Mouse (Mus musculus): Measurements from ENCODE around the gene Megf11.

The Megf11 gene

DNA sequence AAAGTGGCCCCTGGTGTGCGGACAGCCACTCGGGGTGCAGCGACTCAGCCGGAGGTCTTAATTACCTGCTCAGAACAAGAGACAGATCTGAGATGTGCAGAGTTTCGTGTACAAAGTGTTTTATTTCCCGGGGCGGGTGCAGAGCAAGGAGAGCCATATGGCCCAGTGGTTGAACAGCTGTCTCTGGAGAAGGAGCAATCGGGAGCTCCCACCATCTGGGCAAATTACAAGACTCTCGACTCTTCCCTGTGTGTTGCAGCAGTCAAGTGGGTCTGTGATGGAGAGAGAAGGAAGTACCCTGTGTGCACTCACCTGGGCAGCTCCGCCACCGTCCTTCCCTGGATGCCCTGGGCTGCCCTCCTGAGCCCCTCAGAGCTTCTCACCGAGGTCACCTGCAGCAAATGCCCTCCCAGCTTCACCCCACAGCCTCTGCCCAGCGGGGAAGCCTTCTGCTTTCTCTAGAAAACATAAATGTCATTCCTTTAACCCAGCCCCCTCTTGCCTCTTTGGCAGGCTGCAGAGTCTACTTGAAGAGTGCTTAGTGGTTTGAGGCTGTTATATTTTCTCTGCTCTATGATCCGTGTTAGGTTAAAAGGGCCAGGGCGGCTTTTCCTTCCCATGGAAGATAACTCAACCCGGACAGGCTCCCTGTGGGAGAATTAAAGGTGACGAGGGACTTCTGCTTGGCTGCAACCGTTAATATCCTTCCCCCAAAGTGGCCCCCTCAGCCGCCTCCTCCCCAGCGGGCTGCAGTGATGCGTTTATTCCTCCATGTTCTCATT, 138.0 kb downstream of the Megf11 start:
- no peak for DNase-seq

DNA sequence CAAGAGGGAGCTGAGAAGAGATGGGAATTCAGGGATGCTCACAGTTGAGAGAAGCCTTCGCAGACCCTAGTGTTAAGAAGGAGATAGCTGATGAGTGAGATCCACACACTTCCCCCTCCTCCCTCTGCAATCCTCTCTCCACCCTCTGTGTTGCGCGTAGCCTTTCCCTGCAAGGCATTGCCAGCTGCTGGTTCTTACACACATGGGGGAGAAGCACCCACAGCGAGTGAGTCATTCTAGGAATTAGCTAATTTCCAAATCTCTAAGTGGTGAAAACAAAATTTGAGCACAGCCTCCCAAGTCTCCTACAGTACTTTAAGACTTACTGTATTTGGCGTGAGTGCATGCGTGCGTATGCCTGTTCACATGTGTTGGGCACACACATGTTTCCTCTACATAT, 142.6 kb downstream of the Megf11 start:
- DNase-seq, result no peak

DNA sequence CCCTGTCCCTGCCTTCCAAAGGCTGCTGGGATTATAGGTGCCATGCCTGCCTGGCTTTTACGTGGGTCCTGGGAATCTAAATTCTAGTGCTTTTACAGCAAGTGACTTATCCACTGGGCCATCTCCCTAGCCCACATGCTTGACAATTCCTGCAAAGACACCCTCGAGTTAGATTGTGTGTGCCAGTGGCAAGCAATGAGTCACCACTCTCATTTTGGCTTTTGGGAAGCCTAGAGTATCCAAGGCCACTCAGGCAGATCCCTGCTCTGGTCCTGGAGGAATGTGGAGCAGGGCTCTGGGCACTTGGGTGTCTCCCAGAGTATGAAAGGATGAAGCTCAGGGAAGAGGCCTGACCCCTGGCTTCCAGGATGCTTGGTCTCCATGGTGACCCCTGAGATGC, 143.2 kb downstream of the Megf11 start:
- no peak for DNase-seq

DNA sequence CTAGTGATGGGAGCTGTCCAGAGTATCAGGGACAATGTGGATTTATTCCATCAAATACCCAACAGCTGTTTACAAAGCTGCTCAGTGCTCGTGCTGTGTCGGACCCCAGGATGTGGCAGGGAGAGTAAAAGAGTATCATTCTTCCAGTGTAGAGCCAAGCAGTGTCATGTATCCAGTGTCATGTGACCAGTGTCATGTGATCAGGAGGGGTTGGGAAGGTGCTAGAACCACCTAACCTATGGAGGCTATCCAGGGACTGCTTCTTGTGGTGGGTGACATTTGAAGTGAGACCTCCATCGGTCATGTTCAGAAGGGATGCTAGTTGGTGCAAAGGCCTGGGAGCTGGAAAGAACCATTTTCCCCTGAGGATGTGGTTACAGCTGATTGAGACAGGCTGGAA, 146.5 kb downstream of the Megf11 start:
- DNase-seq, result no peak

DNA sequence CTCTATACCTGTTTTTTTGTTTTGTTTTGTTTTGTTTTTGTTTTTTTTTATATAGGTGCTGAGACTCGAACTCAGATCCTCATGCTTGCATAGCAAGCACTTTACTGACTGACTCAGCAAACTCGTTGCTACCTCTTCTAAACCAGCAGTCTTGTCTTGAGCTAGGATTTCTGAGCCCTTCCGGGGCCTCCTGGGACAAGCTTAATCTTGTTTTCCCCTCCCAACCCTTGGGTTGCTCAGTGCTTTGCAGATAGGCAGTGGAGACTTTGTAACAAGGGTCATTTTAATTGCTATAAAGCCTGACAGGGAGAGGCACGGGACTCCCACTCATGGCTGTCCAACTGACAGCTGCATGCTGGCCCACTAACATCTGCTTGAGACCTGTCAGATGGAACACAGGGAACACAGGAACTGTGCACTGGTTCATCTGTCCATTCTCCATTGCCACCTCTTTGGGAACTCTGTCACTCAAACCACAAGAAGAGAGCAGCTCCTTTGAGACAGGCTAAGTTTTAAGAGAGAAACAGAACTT, 147.4 kb downstream of the Megf11 start:
- DNase-seq, result no peak

DNA sequence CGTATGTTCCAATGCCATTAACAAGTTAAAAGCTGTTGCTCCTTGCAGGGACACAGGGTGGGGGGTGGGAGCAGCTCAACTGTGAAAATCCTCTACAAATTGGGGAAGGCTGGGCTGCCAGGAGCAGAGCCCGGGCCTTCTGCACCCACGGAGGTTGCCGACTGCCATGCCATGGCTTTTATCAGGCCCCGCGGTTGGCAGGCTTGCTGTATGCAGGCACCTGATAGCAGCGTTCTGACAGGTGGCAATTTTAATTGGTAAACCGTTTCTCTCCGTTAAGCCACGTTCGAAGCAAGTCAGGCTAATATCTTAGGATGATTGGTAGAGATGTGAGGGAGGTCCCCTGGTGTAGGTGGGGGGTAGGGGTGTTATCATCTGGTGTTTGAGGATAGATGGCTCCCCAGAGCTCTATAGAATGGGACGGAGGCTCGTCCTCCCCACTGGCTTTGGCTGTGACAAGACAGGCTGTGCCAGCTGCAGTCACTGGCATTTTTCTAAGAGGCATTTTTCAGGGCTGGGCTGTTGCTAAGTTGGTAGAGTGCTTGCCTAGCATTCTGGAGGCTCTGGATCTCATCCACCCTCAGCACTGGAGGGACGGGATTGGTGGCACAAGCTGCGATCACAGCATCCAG, 148.2 kb downstream of the Megf11 start:
- peak; percentile 69 to 73 for DNase-seq

DNA sequence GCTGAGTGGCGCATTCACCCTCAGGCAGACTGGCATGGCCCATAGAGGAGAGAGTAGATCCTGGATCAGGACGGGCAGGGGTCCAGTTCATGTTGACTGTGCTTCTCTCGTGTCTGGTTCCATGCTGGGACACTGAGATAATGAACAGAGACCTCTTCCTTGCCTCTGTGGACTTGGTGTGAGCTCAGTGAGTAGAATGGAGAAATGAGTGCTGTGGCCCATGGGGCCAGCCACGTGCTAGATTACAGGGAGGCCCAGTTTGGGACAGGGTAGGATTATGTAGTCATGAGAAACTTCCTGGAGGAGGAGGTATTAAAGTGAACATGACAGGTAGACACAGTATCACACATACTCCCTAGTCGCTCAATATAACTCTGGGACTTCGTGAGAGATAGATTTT, 148.9 kb downstream of the Megf11 start:
- no peak for DNase-seq

DNA sequence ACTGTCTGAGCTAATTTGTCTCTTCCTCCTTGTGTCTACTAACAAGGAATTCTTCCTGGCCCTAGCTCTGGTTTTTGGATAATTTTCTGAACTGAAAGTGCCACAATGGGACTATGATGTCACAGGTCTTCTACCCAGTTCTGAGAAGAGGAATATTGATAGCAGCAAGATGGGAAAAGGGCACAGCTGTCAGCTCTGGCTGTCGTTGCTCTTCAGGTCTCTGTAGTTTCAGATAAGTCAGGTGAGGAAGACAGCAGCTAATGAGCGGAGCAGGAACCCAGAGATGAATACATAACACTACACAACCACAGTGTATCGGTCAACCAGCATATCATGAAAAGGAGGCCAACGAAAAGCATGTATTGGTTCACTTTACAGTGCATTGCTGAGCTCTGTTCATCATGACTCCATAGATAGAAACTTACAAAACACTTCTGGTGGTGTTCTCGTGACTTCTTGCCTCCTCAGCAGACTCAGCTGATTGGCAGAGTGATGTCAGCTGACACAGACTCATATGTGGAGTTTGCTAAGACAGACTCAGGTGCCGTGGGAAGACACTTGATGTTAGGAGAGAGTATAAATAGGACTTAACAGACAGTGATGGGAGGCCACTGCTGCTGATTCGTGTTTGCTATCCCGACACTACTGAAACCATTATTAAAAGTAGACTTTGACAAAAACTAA, 149.6 kb downstream of the Megf11 start:
- no peak for DNase-seq

DNA sequence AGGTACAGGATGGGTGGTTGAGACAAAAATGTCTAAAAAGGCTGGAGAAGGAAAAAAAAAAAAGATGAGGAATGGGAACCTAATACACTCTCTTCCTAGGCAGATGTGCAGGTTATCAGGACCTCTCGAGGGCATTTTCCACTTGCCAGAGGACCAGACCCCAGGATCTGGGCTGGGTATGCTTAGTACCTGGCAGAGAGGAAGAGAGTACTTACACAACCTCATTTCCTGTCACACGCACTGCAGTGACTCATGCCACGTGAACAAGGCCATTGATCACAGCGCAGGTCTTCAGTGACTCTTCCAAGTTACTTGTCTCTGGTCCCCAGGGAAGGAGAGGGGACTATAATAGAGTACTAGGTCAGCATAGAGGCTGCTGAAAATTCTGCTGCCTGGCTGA, 152.4 kb downstream of the Megf11 start:
- DNase-seq, result no peak

DNA sequence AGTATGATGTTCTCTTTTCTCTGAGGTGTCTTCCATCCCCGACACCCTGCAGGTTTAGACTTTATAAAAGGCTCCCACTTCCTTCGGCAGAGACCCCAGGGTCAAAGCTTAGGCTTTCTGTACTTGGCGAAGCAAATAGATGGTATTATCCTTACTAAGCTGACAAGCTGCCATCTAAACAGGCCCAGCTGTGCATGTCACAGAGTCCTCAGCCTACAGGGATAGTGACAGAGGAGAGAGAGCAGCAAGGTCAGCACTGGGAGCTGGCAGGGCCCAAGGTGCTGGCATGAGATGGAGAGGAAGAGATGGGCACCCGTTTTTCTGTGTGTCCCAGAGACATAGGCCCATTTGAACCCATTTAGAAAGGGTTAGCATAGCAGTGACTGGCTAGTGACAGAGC, 156.8 kb downstream of the Megf11 start:
- DNase-seq, result no peak

DNA sequence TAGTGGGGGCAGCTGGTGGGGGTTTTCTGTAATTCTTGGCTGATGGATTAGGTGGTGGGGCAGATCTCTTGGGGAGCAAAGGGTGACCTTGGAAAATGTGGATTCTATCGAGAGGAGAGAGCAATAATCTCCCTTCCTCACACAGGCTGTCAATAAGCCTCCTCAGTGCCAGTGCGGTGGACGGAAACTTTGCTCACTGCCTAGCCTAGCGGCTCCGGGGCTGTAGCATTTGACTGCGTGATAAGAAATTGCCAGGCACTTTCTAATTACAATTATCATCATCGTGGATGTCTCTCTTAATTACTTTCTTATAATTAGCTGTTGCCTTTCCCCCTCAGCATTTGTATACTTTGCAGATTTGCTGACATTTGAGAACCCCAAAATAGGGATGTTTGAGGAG, 157.7 kb downstream of the Megf11 start:
- DNase-seq, result no peak

DNA sequence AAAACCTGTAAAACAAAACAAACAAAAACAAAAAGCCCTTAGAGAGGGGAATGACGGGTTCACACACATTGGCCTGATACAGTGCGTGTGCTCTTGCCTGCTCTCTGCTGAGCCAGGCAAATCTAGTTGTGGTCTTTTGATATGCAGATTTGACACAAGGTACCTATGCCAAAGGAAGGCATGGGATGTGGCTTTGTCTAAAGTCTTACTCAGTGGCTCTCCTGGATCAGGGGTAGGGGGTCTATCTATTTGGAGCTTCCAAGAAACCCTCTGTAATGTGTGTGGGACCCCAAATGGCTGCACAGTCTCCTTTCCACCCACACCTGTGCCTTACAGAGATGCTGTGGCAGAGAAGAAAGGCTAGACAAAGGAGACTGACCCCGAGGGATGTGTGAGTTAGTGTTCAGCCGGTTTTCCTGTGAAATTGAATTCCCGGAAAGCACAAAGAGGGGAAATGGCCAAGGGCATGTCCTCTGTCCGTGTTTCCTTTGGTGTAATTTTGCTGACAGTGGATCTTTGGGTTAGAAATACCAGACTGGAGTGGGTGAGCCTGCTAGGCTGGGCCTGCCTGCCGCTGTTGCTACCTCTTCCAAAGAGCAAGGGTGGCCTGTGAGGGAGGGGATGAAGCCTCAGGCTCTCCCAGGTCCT, 161.0 kb downstream of the Megf11 start:
- no peak for DNase-seq

DNA sequence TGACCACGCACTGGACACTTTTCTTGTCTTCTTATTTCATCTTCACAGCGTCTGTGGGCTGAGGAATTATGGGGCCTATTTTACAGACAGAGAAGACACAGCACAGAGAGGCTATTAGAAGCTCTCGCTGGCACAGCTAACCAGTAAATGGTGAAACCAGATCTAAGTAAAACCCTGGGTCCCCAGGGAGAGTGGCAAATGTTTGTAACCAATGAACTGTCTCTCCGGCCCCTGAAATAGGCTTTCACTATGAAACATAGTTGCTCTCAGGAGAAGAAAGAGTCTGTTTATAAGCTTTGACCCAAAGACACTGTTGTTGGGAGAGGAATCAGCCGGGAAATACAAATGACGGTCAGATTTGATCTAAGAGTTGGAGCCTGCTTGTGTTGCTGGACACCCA, 162.9 kb downstream of the Megf11 start:
- no peak for DNase-seq

DNA sequence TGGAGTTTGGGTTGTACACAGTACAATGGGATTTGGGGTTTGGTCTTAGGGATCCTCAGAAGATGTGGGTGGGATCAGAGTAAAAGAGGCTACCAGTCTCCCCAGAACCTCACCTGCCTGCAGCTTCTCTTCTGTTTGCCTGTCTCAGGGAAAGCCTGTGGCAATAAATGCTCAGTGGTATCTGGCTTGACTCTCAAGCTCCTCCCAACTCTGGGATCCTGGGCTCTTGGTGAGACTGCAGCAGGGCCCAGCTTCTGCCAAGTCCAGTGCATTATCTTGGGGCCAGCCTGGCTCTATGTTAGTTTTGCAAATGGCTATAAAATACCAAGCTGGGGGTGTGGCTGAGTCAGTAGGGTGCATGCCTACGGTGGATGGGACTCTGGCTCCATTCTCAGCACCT, 165.9 kb downstream of the Megf11 start:
- no peak for DNase-seq

DNA sequence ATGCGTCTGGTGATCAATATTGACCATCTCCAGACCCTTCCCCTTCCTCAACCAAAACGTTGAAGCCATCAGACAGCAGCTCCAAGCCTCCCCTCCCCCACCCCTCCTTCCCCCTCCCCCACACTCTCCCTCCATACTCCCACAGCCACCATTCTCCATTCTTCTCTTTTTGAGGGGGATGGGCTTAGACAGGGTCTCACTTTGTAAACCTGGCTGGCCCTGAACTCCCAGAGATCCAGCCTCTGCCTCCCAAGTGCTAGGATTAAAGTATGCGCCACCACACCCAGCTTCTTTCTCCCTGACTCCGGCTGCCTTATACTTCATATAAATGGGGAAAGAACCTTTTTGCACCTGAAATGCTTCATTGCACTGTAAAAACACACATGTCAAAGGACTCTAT, 166.6 kb downstream of the Megf11 start:
- no peak for DNase-seq

DNA sequence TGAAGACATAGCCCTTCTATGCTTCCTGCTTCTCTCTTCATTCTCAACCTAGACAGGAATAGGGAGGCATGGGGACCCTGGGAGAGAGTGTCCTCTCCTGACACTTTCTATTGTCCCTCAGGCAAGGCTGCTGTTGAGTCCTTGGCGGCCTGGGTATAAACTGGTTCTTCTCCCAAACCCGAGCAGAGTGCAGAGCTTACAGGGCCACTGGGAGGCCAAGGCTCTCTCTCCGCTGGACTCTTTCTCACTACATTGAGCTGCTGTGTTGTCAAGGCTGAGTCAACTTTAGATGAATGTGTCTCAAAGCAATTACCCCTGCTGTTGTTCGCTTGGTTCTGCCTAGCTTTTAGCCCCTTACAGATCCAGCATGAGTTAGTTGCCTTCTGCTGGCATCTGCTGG, 168.0 kb downstream of the Megf11 start:
- DNase-seq, result no peak

DNA sequence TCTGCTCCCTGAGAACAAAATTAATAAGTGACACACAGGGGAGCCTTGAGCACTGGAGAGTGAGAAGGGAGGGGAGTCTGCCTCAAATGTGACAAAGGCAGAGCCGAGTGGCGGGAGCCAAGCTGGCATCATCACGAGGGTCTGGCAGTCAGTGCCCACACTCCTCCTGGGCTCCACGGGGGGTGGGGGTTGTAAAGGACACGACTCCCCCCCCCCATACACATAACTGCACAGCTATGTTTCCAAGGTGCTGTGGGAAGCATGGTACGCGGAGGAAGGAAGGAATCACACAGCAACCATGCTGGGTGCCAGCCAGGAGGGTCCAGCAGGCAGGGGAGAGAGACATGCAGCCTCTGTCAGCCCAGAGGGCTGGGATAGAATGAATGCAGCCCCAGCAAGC, 170.2 kb downstream of the Megf11 start:
- peak; percentile 56 to 77 for DNase-seq

DNA sequence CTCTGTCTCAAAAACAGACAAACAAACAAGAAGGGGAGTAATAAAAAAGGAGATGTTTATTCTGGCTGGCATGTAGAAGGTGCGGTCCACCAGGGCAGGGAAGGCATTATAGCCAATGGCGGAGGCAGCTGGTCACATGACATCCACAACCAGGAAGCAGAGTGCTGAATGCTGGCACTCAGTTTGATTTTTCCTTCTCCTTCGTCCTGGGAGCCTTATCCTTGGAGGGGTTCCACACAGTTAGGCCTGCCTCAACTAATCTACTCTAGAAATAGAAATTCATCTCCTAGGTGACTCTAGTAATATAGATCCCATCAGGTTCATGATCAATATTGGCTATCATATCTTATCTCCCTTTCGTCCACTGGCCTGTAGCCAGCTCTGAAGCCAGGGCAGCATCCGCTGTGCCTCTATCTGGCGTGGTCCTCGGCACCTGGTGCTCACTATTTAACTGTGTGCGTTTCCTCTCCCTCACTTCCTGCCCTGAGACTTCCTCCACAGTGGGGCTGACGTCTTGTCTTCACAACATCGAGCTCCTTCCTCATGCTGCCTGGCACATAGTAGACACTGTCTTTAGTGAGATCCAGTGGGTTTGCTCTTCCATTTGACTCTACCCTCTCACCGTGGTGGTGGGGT, 171.8 kb downstream of the Megf11 start:
- peak; percentile 64 to 67 for DNase-seq

DNA sequence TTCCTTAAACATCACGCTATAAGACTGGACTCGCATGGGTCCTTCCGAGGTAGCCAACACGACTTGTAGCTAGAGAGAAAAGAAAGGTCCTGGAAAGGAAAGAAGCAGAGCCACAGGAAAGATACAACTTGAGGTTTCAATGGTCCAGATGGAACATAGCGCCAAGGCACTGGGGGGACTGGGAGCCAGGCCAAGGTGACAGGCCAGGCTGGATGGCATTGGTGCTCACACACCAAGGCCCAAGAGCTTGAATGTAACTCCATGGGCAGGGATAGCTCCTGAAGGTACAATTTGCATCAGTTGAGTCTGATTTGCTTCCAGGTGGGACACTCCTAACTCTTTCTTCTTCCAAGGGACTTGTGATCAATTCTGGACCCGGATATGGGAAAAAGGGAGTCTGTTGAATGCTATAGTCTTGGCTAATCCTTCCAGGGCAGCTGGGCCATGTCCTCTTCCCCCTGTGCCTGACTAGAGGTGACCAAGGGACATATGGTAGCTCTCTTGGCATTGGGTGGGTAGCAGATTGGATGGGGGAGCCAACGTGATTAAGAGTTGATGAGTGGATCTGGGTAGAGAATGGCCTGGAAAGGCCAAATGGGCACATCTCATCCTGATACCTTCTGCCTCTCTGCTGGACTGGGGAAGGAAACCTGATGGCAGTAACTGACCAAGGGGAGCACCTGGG, 172.6 kb downstream of the Megf11 start:
- peak; percentile 96 to 98 for DNase-seq

DNA sequence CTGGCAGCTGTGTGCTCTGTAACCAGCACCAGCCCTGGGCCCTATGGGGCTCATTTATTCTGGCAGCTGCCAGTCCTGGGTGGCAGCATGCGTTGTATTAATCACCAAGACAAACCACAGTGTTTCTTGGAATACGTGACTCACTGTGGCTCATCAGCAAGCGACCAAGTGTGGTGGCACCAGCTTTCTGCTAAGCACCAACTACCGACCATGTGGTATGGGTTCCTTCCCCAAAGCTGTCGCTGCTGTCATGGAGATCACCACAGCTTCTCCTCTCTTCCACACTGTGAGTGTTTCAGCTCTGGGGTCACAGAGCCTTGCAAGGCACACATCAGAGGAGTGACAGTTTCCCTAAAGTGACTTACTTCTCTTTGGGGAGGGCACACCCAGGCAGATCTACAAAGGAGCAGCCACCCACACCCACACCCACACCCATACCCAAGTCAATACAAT, 178.9 kb downstream of the Megf11 start:
- no peak for DNase-seq

DNA sequence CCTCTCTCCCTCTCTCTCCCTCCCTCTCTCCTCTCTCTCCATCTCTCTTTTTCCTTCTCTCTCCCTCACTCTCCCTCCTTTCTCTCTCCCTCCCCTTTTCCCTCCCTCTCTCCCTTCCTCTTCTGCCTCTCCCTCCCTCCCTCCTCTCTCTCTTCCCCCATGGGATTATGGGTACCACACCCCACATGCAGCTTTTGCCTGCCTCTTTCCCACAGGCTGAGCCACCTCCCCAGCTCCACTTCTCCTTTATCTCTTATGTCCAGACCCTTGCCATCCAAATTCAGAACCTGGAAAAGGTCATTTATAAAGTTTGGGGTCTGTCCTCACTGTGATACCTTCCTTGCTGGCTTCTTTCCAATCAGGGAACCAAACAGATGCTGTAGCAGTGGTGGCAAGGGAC, 180.5 kb downstream of the Megf11 start:
- DNase-seq, result no peak

DNA sequence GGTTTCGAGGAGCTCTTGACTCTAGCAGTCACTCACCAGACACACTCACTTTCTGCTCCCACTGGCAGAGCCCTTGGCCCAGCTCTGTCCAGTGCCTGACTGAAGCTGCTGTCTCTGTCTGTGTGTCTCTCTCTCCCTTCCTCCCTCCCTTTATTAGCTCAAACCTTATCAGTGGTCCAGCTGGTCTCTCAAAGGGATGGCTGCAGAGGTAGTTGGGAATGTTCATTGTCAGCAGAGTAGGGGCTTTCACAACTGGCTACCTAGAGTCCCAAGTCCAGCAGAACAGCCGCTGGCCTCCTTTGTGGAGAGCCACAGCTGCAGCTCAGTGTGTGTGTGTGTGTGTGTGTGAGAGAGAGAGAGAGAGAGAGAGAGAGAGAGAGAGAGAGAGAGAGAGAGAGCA, 180.9 kb downstream of the Megf11 start:
- no peak for DNase-seq

Data from cerebellum, postnatal 14 days (tissue).